Mouse (Mus musculus) cortical plate, adult 2 months (tissue): ENCODE results near the gene Hrh3.

Source experiments
- CTCF ChIP-seq: fragments of 200-500 bp; IDR thresholded peaks from 2 replicates; pipeline ENCODE4 v1.5.1; 2011; ENCODE audit warnings: mild to moderate bottlenecking, control low read depth, low read length; ENCODE audit not compliant: insufficient read depth; ENCODE audit errors: extremely low read depth
- POLR2A ChIP-seq: fragments of 200-500 bp; IDR thresholded peaks from 2 replicates; pipeline ENCODE4 v1.6.1; 2011; ENCODE audit warnings: mild to moderate bottlenecking, low read length, control low read depth; ENCODE audit not compliant: insufficient read depth; ENCODE audit errors: extremely low read depth

DNA sequence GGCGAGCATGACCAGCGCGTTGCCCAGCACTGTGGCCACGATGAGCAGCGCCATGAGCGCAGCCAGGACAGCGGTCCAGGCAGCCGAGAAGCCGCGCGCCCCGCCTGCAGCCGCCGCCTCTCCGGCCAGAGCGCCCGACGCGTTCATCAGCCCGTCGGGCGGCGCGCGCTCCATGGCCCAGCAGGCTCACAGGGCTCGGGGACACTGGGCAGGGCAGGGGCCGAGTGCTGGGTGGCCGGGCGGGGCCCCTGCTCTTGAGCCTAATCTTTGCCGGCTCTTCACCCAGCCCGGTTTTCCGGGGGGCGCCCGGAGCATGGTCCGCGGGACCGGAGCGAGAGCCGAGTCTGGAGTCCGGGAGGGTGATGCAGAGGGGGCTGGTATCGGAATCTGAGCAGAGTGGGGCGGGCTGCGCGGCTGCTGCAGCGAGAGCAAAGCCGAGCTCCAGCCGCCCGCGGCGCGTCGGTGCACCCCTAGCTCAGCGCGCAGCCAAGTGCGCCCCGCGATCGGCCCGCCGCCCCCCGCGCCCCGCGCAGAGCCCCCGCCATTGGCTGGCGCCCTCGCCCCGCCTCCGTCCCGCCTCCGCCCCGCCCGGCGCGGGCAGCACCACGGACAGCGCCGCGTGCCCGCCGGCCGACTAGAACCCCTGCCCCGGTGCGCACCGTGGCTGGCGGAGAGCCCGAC is at the start of gene Hrh3:
- TF ChIP-seq CTCF (no peak), POLR2A (peak; percentile 34; the same call in 1 of the 2 replicates)
